8 mouse cellular contexts compared by ENCODE assay signal in genomic region chr5:54100916-54101315, GRCm38 (mm10).
DNase-seq lines count a peak whose midpoint lies in the region; ATAC-seq lines count a peak whose summit lies in the region.

No protein-coding gene starts in this region.

- peak; percentile 94 for DNase-seq in brain, adult 2 months (ENCODE audit: low read depth, low spot score)
- peak; percentile 67 to 73 for DNase-seq in left cerebral cortex, postnatal 36 days (ENCODE audit: low spot score in 2 of 2)
- DNase-seq in right cerebral cortex, adult 18-20 months: peak; percentile 83
- no peak for DNase-seq in urinary bladder, postnatal 36 days (ENCODE audit: low spot score in 2 of 2)
- no peak for DNase-seq in urinary bladder, postnatal 4 days (ENCODE audit: low spot score in 2 of 2)

- 0 out of 2 replicates have a peak, but pooled peaks have one; percentile 52 for ATAC-seq in intestine, embryonic 16.5 days
- ATAC-seq in intestine, embryonic 15.5 days: no peak
- peak; percentile 39; the same call in 1 of the 2 replicates for ATAC-seq in heart, embryonic 15.5 days (replicated peaks; ENCODE audit: insufficient number of reproducible peaks, insufficient read depth, low FRiP score, low read depth)

- intact Hi-C loops in left cerebral cortex, postnatal 36 days (cut with DNase I): loop anchor here (5.0 kb wide), 1 partner anchor 49 kb away; no protein-coding TSS in a partner anchor

- peaks cover 7% of the 10 kb centered on the region for H3K4me1 ChIP-seq in intestine, embryonic 16.5 days (ENCODE audit: control insufficient read depth, insufficient read depth, low read length)
- H3K4me1 ChIP-seq in intestine, embryonic 15.5 days (replicated peaks): no peaks in the 10 kb centered on the region; the same call in 1 of the 2 replicates
- H3K4me1 ChIP-seq in heart, embryonic 15.5 days (replicated peaks): peaks cover 16% of the 10 kb centered on the region

- no peak overlapping the region for H3K9ac ChIP-seq in intestine, embryonic 16.5 days (ENCODE audit: low read depth, low read length)
- no peak overlapping the region for H3K9ac ChIP-seq in intestine, embryonic 15.5 days
- H3K9ac ChIP-seq in heart, embryonic 15.5 days: no peak overlapping the region

- no peak overlapping the region for H3K4me2 ChIP-seq in intestine, embryonic 16.5 days (ENCODE audit: low read depth, low read length)
- H3K4me2 ChIP-seq in intestine, embryonic 15.5 days (replicated peaks): no peak overlapping the region
- no peak overlapping the region for H3K4me2 ChIP-seq in heart, embryonic 15.5 days

- no peak overlapping the region for H3K4me3 ChIP-seq in intestine, embryonic 16.5 days (ENCODE audit: low read length)
- no peak overlapping the region for H3K4me3 ChIP-seq in intestine, embryonic 15.5 days (replicated peaks)
- H3K4me3 ChIP-seq in heart, embryonic 15.5 days: no peak overlapping the region

- no peaks in the 10 kb centered on the region for H3K9me3 ChIP-seq in intestine, embryonic 16.5 days (ENCODE audit: control insufficient read depth, low read length)
- H3K9me3 ChIP-seq in intestine, embryonic 15.5 days: no peaks in the 10 kb centered on the region
- no peaks in the 10 kb centered on the region for H3K9me3 ChIP-seq in heart, embryonic 15.5 days (replicated peaks)

- no peak overlapping the region for H3K27ac ChIP-seq in intestine, embryonic 16.5 days (ENCODE audit: low read length)
- H3K27ac ChIP-seq in intestine, embryonic 15.5 days: no peak overlapping the region
- H3K27ac ChIP-seq in heart, embryonic 15.5 days: peak overlapping the region; percentile 51; the same call in 1 of the 2 replicates

- H3K27me3 ChIP-seq in intestine, embryonic 16.5 days (replicated peaks; ENCODE audit: control insufficient read depth, insufficient read depth, low read length): no peaks in the 10 kb centered on the region
- no peaks in the 10 kb centered on the region for H3K27me3 ChIP-seq in intestine, embryonic 15.5 days (replicated peaks)
- H3K27me3 ChIP-seq in heart, embryonic 15.5 days: no peaks in the 10 kb centered on the region

- H3K36me3 ChIP-seq in intestine, embryonic 16.5 days (ENCODE audit: control insufficient read depth, insufficient read depth, low read length): no peaks in the 10 kb centered on the region
- peaks cover 3% of the 10 kb centered on the region; the same call in 1 of the 2 replicates for H3K36me3 ChIP-seq in intestine, embryonic 15.5 days
- H3K36me3 ChIP-seq in heart, embryonic 15.5 days: 0 out of 2 replicates have a peak, but pooled peaks cover 6% of the 10 kb centered on the region

- WGBS in intestine, embryonic 16.5 days: 45% methylated on average over 3 of the region's 3 CpGs
- 52% methylated on average over 3 of the region's 3 CpGs for WGBS in intestine, embryonic 15.5 days
- WGBS in heart, embryonic 15.5 days: 52% methylated on average over 3 of the region's 3 CpGs

Comparison
In these comparisons a context has a peak if more than half of its experiments do, and no peak if none do; other contexts are left out.
1. DNase-seq: peak in brain, adult 2 months (single experiment), left cerebral cortex, postnatal 36 days (2 of 2) and right cerebral cortex, adult 18-20 months (single experiment); none in urinary bladder, postnatal 36 days (0 of 2) and urinary bladder, postnatal 4 days (0 of 2).